ENCODE assay signal across 8 mouse cellular contexts in the genomic region with DNA sequence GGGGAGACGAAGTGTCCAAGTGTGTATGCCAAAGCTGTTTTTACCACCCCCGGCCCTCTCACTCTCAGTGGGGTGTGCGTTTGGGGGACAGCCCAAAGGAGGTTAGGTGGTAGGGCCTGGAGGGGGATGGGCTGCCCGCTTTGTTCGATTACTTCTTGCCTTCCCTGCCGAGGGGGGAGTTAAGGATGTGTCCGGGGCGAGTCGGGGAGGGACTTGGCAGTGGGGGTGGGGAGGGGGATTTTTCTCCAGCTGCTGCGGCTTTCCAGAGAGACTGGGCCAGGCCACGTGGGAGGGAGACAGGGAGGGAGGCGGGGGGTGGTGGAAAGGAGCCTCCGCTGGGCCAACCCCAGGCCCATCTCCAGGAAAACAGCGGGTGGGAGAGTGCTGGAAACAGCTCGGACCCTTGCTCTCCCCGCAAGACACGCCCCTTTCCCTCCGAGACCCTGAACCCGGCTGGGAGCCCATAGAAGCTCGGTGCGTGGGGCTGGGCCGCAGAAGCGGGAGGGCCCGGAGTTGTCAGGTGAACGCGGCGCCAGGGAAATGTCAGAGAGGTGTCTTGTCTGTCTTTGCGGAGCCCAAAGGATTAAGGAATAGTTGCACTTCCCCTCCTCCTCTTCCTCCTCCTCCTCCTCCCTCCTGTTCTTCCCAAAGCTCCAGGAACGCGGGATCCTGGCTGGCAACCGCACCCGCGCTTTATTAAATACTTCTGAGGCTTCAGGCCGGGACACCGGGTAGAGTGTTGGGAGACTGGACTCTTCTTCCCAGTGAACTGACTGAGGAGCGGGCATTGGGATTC. TPM values are rescaled to one million over a fixed set of nuclear protein-coding genes. Genes with fewer than 3 reads are reported as not detected.
DNase-seq lines count a peak whose midpoint lies in the region; ATAC-seq and TF ChIP-seq lines count a peak whose summit lies in the region.

No protein-coding gene starts in this region.

- peak overlapping the region; percentile 100 for H3K4me2 ChIP-seq in embryonic facial prominence, embryonic 11.5 days (ENCODE audit: low read depth, low read length)
- H3K4me2 ChIP-seq in hindbrain, embryonic 12.5 days (replicated peaks): peak overlapping the region; percentile 93

- no peaks in the 10 kb centered on the region for H3K27me3 ChIP-seq in embryonic facial prominence, embryonic 11.5 days (ENCODE audit: control insufficient read depth, insufficient read depth, low read length)
- H3K27me3 ChIP-seq in hindbrain, embryonic 12.5 days: no peaks in the 10 kb centered on the region
- H3K27me3 ChIP-seq in small intestine, adult 2 months (ENCODE audit: control insufficient read depth, insufficient read depth, low read length): peaks cover 11% of the 10 kb centered on the region

- peak overlapping the region; percentile 79 for H3K4me3 ChIP-seq in embryonic facial prominence, embryonic 11.5 days (ENCODE audit: low read depth, low read length)
- H3K4me3 ChIP-seq in hindbrain, embryonic 12.5 days: peak overlapping the region; percentile 83
- H3K4me3 ChIP-seq in small intestine, adult 2 months (ENCODE audit: low read depth, low read length): peak overlapping the region; percentile 56

- no peak for TF ChIP-seq POLR2A in small intestine, adult 2 months (IDR thresholded peaks at IDR 0.05; ENCODE audit: low read depth, low read length)

- peak; percentile 55 to 59 for DNase-seq in layer of hippocampus, postnatal 10 days (ENCODE audit: low spot score in 2 of 2)
- no peak for DNase-seq in layer of hippocampus, adult 9-10 months (ENCODE audit: low spot score)
- peak; percentile 37 for DNase-seq in brain, adult 2 months (ENCODE audit: low read depth, low spot score)
- peak; percentile 84 for DNase-seq in embryonic facial prominence, embryonic 11.5 days (ENCODE audit: low spot score)
- DNase-seq in lung, postnatal 4 days: peak; percentile 18 to 42

- no peaks in the 10 kb centered on the region for H3K36me3 ChIP-seq in embryonic facial prominence, embryonic 11.5 days (replicated peaks; ENCODE audit: control insufficient read depth, insufficient read depth, low read depth, low read length)
- no peaks in the 10 kb centered on the region for H3K36me3 ChIP-seq in hindbrain, embryonic 12.5 days
- H3K36me3 ChIP-seq in small intestine, adult 2 months (ENCODE audit: control insufficient read depth, insufficient read depth, low read length): no peaks in the 10 kb centered on the region

- ATAC-seq in embryonic facial prominence, embryonic 11.5 days (replicated peaks; ENCODE audit: insufficient number of reproducible peaks, low FRiP score, low TSS enrichment, low read depth): peak; percentile 60
- peak; percentile 77 for ATAC-seq in hindbrain, embryonic 12.5 days (ENCODE audit: low FRiP score)
- ATAC-seq in CD4-positive, CD25-positive, alpha-beta regulatory T cell, adult 4 months: no peak

- no peaks in the 10 kb centered on the region for H3K4me1 ChIP-seq in embryonic facial prominence, embryonic 11.5 days (ENCODE audit: control insufficient read depth, insufficient read depth, low read length)
- peaks cover 34% of the 10 kb centered on the region for H3K4me1 ChIP-seq in hindbrain, embryonic 12.5 days
- H3K4me1 ChIP-seq in small intestine, adult 2 months (ENCODE audit: control insufficient read depth, insufficient read depth, insufficient read length, low read length): peaks cover 12% of the 10 kb centered on the region

- H3K27ac ChIP-seq in embryonic facial prominence, embryonic 11.5 days (replicated peaks; ENCODE audit: low read depth, low read length): peak overlapping the region; percentile 67
- H3K27ac ChIP-seq in hindbrain, embryonic 12.5 days: peak overlapping the region; percentile 84
- no peak overlapping the region for H3K27ac ChIP-seq in small intestine, adult 2 months (ENCODE audit: insufficient read depth, low read depth, low read length)

- whole genome bisulfite sequencing in embryonic facial prominence, embryonic 11.5 days: under 1% methylated on average over 35 of the region's 36 CpGs
- under 1% methylated on average over 35 of the region's 36 CpGs for WGBS in hindbrain, embryonic 12.5 days
- 49% methylated on average over 36 of the region's 36 CpGs for WGBS in small intestine, adult 2 months

- no peak for TF ChIP-seq CTCF in small intestine, adult 2 months (IDR thresholded peaks at IDR 0.05; ENCODE audit: extremely low read depth, insufficient read length, insufficient replicate concordance, low read depth, low read length)

- H3K9ac ChIP-seq in embryonic facial prominence, embryonic 11.5 days (replicated peaks; ENCODE audit: low read length): peak overlapping the region; percentile 85
- peak overlapping the region; percentile 89 for H3K9ac ChIP-seq in hindbrain, embryonic 12.5 days

- no peaks in the 10 kb centered on the region for H3K9me3 ChIP-seq in embryonic facial prominence, embryonic 11.5 days (replicated peaks; ENCODE audit: control insufficient read depth, low read length)
- 0 out of 2 replicates have a peak, but pooled peaks cover 4% of the 10 kb centered on the region for H3K9me3 ChIP-seq in hindbrain, embryonic 12.5 days (replicated peaks)

RNA-seq across cellular contexts. Expression of a gene that starts 1.3 kb away (rescaled TPM):
- 10 to 100 TPM; 37.7 to 44.7 TPM for total RNA-seq in layer of hippocampus, postnatal 10 days (2021)
- polyA plus RNA-seq in embryonic facial prominence, embryonic 11.5 days (2014; fragmentation: Nextera tagmentation; extraction: Ambion mirVana): 11.8 and 12.4 TPM in 2 replicates
- 14.5 and 17.0 TPM in 2 replicates for polyA plus RNA-seq in hindbrain, embryonic 12.5 days (2016; fragmentation: Nextera tagmentation; extraction: Ambion mirVana)
- polyA plus RNA-seq in small intestine, adult 2 months (2012; rRNA removed): 1.8 and 2.3 TPM in 2 replicates
- polyA plus RNA-seq in CD4-positive, CD25-positive, alpha-beta regulatory T cell, adult 4 months (2017; shearing (Covaris generic)): under 1 TPM in 1 of 2 experiments, not detected in 1; 0.05 TPM

RNA-seq across cellular contexts. Expression of a gene that starts 38.4 kb away (rescaled TPM):
- 1 to 10 TPM; 5.4 to 7.1 TPM for total RNA-seq in layer of hippocampus, postnatal 10 days (2021)
- polyA plus RNA-seq in embryonic facial prominence, embryonic 11.5 days (2014; fragmentation: Nextera tagmentation; extraction: Ambion mirVana): 17.0 and 18.7 TPM in 2 replicates
- 30.9 and 34.4 TPM in 2 replicates for polyA plus RNA-seq in hindbrain, embryonic 12.5 days (2016; fragmentation: Nextera tagmentation; extraction: Ambion mirVana)
- polyA plus RNA-seq in small intestine, adult 2 months (2012; rRNA removed): 0.06 TPM in 1 of 2 replicates, not detected in the other
- not detected for polyA plus RNA-seq in CD4-positive, CD25-positive, alpha-beta regulatory T cell, adult 4 months (2017; shearing (Covaris generic))

Comparison
In these comparisons a context has a peak if more than half of its experiments do, and no peak if none do; other contexts are left out.
1. RNA of a gene that starts 38.4 kb away (polyA plus RNA-seq): 30.9 to 34.4 TPM in hindbrain, embryonic 12.5 days and 17.0 to 18.7 TPM in embryonic facial prominence, embryonic 11.5 days; 0.06 TPM in small intestine, adult 2 months and not detected in CD4-positive, CD25-positive, alpha-beta regulatory T cell, adult 4 months; every median in the first group is over 10 times any median in the second.
2. Peak in every context shown above with its lines, with median percentiles within 50 percentile points of each other: H3K4me3 ChIP-seq.